Mouse (Mus musculus) heart, adult 2 months (tissue): ENCODE data around the gene Tbx1. TPM values are rescaled to one million over a fixed set of nuclear protein-coding genes. Genes with fewer than 3 reads are reported as not detected.

Source experiments
- DNase-seq, 2 experiments: peaks; one replicate each; pipeline ENCODE4 v3.0.0; 2021
- H3K27ac ChIP-seq: fragments of 200-600 bp; 2 replicates; pipeline ENCODE4 v1.8.1; 2022
- H3K27me3 ChIP-seq: fragments of 200-500 bp; 2 replicates; pipeline ENCODE4 v1.6.1; 2012; ENCODE audit warnings: mild to moderate bottlenecking, low read length, inconsistent platforms, mixed read lengths; ENCODE audit not compliant: control insufficient read depth, insufficient read depth
- H3K36me3 ChIP-seq: fragments of 200-500 bp; 2 replicates; pipeline ENCODE4 v1.6.1; 2012; ENCODE audit warnings: low read length, inconsistent platforms; ENCODE audit not compliant: control insufficient read depth, insufficient read depth
- H3K4me1 ChIP-seq: fragments of 200-500 bp; 2 replicates; pipeline ENCODE4 v1.6.1; 2011; ENCODE audit warnings: low read length; ENCODE audit not compliant: control insufficient read depth, insufficient read depth
- H3K4me3 ChIP-seq: fragments of 200-600 bp; 2 replicates; pipeline ENCODE4 v1.8.1; 2022
- H3K79me2 ChIP-seq: fragments of 200-500 bp; replicated peaks from 2 replicates; pipeline ENCODE4 v1.6.1; 2012; ENCODE audit warnings: mild to moderate bottlenecking, inconsistent platforms, low read length, moderate library complexity, mixed read lengths; ENCODE audit not compliant: control insufficient read depth, insufficient read depth
- H3K9ac ChIP-seq: fragments of 200-500 bp; 2 replicates; pipeline ENCODE4 v1.6.1; 2012; ENCODE audit warnings: low read depth, mild to moderate bottlenecking, control low read depth, inconsistent platforms, low read length, mixed read lengths
- CTCF ChIP-seq: fragments of 200-600 bp; IDR thresholded peaks from 2 replicates; pipeline ENCODE4 v1.8.1; 2022; ENCODE audit warnings: antibody characterized with exemption, mild to moderate bottlenecking, moderate library complexity
- EP300 ChIP-seq: fragments of 200-500 bp; IDR thresholded peaks from 2 replicates; pipeline ENCODE4 v1.6.1; 2011; ENCODE audit warnings: low read depth, low read length, control low read depth; ENCODE audit not compliant: insufficient read depth
- POLR2A ChIP-seq: fragments of 200-500 bp; IDR thresholded peaks from 2 replicates; pipeline ENCODE4 v1.6.1; 2011; ENCODE audit warnings: mild to moderate bottlenecking, low read depth, low read length, control low read depth; ENCODE audit not compliant: insufficient read depth
- WGBS: fragments of 180-500 bp; shearing (Covaris S2); methylation state at CpG from one replicate; pipeline ENCODE4 v1.1.7; 2018; 5-methylcytosine and 5-hydroxymethylcytosine counted together
- intact Hi-C: fragments of 180-260 bp; cut with DNase I; formaldehyde crosslinking; loops from one replicate; pipeline ENCODE4 v1.15.1; 2025
- polyA plus RNA-seq: library from polyadenylated mRNA; depleted of rRNA; stranded (reverse); fragments of >200 nt; gene quantifications from 2 replicates; pipeline ENCODE4 v1.2.3, GENCODE M21; 2012
- total RNA-seq, 2 experiments: library from RNA; stranded (reverse); gene quantifications; 2 replicates each; pipeline ENCODE4 v1.2.3; 2021

The Tbx1 gene
- total and polyA plus RNA-seq, 3 experiments = 0.68 to 1.3 (median 1.1) TPM

- Histone ChIP-seq H3K4me3 (no peak overlapping the region), H3K36me3 (no peaks in the 10 kb centered on the region), H3K27ac (no peak overlapping the region), H3K4me1 (no peaks in the 10 kb centered on the region), H3K27me3 (peaks cover 2% of the 10 kb centered on the region; the same call in 1 of the 2 replicates), H3K9ac (no peak overlapping the region), H3K79me2 (no peaks in the 10 kb centered on the region)
- DNase-seq = no peak
- TF ChIP-seq POLR2A (no peak), CTCF (no peak), EP300 (no peak)
- 24% methylated on average over 1 of the region's 1 CpGs for WGBS
- intact Hi-C loops = no loop called here
Observed at GRCm38 (mm10) chr16:18633333-18633732, 42.9 kb upstream of the Tbx1 start.

DNA sequence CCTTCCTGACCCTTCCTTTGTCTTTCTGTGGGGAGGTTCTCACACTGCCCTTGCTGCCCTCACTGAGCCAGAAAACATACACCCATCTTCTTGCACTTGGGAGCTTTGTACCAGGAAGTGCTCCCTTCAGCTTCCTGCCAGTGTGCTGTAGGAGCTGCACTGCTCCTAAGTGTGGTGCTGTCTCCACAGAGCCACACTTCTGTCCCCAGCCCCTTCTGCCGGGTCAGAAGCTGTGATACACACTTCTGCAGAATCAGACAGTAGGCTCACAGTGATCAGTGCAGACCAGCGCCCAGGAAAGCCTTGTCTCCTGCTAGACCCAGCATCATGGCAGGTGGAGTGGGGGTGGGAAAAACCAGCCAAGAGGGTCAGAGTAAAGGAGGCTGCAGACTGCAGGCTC is 42.3 kb upstream of the Tbx1 start:
- Histone ChIP-seq H3K9ac (no peak overlapping the region), H3K4me3 (no peak overlapping the region), H3K4me1 (no peaks in the 10 kb centered on the region), H3K27ac (no peak overlapping the region), H3K27me3 (peaks cover 2% of the 10 kb centered on the region; the same call in 1 of the 2 replicates), H3K36me3 (no peaks in the 10 kb centered on the region), H3K79me2 (no peaks in the 10 kb centered on the region)
- 61% methylated on average over 2 of the region's 2 CpGs for WGBS
- TF ChIP-seq EP300 (no peak), CTCF (no peak), POLR2A (no peak)
- DNase-seq = no peak
- intact Hi-C loops = no loop called here

DNA sequence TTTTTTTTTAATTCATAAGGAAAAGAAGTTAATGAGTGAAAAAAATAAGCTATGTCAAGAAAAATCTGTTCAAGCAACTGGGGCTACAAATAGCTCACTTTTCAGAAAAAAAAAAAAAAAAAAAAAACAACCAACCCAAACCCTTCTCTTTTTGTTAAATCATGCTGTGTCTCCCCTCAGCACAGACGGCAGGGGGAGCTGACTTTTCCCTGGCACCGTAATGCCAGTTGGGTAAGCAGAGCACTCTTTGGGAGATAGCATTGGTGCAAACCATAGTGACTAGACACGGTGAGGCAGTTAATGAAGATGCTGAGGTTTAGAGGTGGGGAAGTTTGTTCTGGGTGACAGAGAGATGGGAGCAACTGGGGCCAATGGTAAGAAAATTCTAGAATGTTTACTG is 41.6 kb upstream of the Tbx1 start:
- Histone ChIP-seq H3K27ac (no peak overlapping the region), H3K4me1 (no peaks in the 10 kb centered on the region), H3K4me3 (no peak overlapping the region), H3K9ac (no peak overlapping the region), H3K79me2 (no peaks in the 10 kb centered on the region), H3K36me3 (no peaks in the 10 kb centered on the region), H3K27me3 (peaks cover 2% of the 10 kb centered on the region; the same call in 1 of the 2 replicates)
- TF ChIP-seq POLR2A = no peak
- no peak for TF ChIP-seq EP300
- TF ChIP-seq CTCF = no peak
- DNase-seq = peak in 1 of 2 experiments; percentile 10
- 50% methylated on average over 3 of the region's 3 CpGs for WGBS
- intact Hi-C loops = no loop called here

- peaks cover 2% of the 10 kb centered on the region; the same call in 1 of the 2 replicates for H3K27me3 ChIP-seq
- H3K36me3 ChIP-seq = no peaks in the 10 kb centered on the region
- WGBS = 61% methylated on average over 7 of the region's 7 CpGs
- H3K79me2 ChIP-seq = no peaks in the 10 kb centered on the region
- no peak overlapping the region for H3K9ac ChIP-seq
- intact Hi-C loops = no loop called here
- DNase-seq = no peak
- no peak overlapping the region for H3K4me3 ChIP-seq
- no peaks in the 10 kb centered on the region for H3K4me1 ChIP-seq
- H3K27ac ChIP-seq = no peak overlapping the region
- TF ChIP-seq POLR2A = no peak
- no peak for TF ChIP-seq EP300
- TF ChIP-seq CTCF = no peak
Observed at GRCm38 (mm10) chr16:18631141-18631540, 40.7 kb upstream of the Tbx1 start.

- no peak for TF ChIP-seq POLR2A
- no peak for TF ChIP-seq CTCF
- no peak for TF ChIP-seq EP300
- Histone ChIP-seq H3K4me1 (no peaks in the 10 kb centered on the region), H3K27me3 (peaks cover 2% of the 10 kb centered on the region; the same call in 1 of the 2 replicates), H3K9ac (peak overlapping the region; percentile 58), H3K79me2 (no peaks in the 10 kb centered on the region), H3K36me3 (no peaks in the 10 kb centered on the region), H3K4me3 (peak overlapping the region; percentile 66; the same call in 1 of the 2 replicates), H3K27ac (no peak overlapping the region)
- intact Hi-C loops = no loop called here
- WGBS = 67% methylated on average over 5 of the region's 5 CpGs
- DNase-seq = no peak
Observed at GRCm38 (mm10) chr16:18630291-18630690, 39.8 kb upstream of the Tbx1 start.

GRCm38 (mm10) chr16:18629390-18630231 is 39.1 kb upstream of the Tbx1 start, which contains the start of gene Sept5:
Gene Sept5 (minus strand): TSS chr16:18629954.
- peaks cover 2% of the 10 kb centered on the region; the same call in 1 of the 2 replicates for H3K27me3 ChIP-seq
- no peaks in the 10 kb centered on the region for H3K79me2 ChIP-seq
- no peak for TF ChIP-seq POLR2A
- DNase-seq = peak; percentile 84 to 85
- peak within 1 kb of the TSS; percentile 66 for H3K4me3 ChIP-seq
- H3K9ac ChIP-seq = peak within 1 kb of the TSS; percentile 86
- WGBS = 2% methylated on average over 76 of the region's 93 CpGs
- no peaks in the 10 kb centered on the region for H3K36me3 ChIP-seq
- H3K27ac ChIP-seq = peak within 1 kb of the TSS; percentile 36
- intact Hi-C loops = loop anchor here (5.0 kb wide), 3 partner anchors 168 to 228 kb away; partner anchors contain the start of genes Cdc45 and Ufd1
- no peaks in the 10 kb centered on the region for H3K4me1 ChIP-seq
